Mouse (Mus musculus) monocyte, adult 2 months (primary cell): ENCODE measurements around the gene Snap25.

ENCODE experiments used
- DNase-seq, 2 experiments: peaks; one replicate each; pipeline ENCODE4 v3.0.0; 2022; ENCODE audit warnings: low spot score in 2 of 2, low read depth in 1 of 2

The Snap25 gene

DNA sequence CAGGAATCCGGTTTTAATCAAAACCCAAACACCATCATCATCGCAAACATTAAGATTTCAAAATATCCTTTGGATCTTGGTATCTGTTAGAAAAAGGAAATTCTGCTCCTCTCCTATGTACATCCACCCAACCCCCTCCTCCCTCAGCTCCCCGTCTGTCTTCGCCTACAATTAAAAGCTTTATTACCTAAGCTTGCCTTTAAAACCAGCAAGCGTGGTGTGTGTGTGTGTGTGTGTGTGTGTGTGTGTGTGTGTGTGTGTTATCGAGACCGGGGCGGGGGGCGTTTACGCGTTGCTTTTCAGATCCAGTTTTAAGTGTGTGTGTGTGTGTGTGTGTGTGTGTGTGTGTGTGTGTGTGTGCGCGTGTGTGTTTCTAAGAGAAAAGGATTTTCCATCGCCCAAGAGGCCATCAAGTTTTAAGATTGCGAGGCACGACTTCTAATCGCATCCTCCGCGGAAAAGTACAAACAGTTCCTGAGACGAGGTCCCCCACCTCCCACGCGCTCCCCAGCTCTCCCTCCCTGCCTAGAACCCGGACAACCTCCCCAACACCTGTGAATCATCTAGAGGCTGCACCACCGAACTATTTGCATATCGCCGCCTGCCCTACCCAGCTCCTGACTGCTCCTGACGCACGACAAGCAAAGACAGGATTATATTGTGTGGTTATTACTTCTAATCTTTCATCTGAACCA lies 1.4 kb upstream of the Snap25 start:
- no peak for DNase-seq

DNA sequence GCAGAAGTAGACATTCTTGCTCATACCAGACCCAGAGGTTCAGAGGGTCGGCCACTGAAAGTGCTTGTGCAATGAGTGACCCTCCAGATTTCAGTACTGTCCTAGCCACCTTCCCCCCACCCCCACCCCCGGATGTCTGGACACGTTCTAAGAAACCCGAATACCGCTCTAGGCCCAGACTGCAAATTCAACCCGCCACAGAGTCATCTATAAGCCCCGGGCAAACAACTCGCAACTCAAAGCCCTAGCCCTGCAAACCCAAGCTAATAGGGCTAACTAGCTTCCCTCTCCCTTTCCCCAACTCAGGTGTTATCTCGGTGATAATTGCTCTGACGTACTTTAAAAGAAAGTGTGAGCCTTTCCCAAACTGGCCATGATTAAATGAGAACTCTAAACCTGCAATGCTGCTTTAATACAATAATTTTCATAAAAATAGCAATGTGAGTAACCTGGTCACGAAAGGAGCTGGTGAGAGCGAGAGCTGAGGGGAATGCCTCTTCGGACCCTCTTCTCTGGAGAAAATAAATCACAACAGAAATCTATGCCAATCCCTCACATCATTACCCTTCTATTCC lies 725 bp upstream of the Snap25 start:
- no peak for DNase-seq

DNA sequence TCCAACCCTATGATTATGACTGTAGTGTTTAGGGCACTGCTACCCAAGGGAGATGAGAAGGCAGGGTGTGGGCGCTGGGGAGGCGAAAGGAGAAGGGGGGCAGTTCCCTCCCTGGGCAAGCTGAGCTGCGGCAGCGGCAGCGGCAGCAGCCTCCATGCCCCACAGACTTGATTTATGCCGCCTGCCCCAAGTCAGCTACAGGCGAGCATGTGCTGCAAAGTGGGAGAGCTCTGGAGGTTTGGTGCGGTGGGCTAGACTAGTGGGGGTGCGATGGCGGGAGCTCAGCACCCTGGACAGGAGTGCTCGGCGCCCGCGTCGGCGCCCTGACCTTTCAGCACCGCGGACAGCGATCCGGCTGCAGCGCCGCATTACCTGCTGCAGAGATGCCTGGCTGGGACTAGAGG lies 757 bp downstream of the Snap25 start:
- DNase-seq = no peak

DNA sequence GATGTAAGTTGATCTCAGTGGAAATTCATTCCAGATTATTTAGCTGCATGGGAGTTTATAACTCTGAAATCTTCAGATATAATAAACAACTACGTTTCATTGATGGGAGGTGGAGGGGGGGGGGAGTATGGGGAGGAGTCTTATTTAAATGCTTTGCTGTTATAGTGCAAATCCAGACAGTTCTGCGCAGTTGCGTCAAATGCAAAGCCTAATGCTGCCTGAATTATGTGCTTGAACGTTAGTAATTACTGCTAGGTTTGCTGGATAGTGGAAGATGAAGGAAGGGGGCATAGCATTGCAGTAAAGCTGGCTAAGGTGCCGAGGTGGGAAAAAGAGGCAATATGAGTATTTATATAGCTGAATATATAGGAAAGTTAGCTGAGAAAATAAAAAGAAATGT lies 2.3 kb downstream of the Snap25 start:
- DNase-seq = no peak

DNA sequence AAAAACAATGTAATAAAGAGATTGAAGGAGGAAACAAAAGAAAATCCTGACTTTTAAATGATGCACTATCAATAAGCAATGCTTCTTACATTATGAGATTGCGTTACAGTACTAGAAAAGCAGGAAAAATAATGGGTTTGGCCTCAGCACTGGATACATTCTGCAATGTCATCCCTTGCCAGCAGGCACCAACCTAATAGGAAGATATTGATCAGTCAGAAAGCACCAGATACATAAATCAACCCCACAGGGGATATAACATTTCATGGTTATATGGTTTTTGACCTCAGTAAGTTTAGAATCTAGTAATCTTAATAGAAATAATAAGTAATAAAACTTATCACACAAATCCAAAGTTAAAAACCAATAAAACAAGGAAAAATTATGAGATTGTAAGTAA lies 3.1 kb downstream of the Snap25 start:
- DNase-seq = no peak

DNA sequence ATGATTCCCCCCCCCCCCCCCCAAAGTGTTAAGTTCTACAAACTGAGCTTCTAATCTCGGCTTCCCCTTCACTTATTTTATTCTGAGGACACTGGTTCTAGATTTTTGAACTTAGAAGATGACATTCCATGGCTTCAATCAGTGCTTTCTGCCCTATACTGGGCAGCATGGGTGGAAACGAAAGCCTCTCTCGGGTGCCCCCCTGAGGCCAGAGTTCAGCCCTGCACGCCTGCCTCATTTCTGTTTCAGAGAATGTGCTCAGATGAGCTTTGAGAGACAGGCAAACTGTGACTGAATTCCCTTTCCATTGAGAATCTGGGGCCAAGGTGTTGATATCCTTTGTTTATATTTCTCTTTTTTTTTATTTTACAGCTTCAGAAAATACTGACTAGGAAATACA lies 7.0 kb downstream of the Snap25 start:
- DNase-seq = no peak

DNA sequence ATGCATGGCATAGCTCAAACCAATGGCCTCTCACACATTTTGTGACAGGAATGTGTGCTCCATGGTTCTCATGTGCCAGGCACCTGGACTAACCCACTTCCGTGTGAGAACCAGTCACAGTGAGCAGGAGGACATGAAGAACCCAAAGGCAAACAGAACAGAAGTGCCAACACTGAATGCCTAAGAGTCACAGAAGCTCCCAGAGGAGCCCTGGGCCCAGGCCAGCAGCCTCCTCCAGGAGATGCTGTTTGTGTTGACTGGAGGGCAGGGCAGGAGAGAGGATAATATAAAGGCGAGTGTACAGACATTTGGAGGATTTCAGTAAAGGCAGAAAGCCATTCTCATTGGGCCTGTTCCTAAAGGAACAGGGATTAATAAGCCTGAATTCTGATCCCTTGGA lies 25.0 kb downstream of the Snap25 start:
- DNase-seq = no peak

DNA sequence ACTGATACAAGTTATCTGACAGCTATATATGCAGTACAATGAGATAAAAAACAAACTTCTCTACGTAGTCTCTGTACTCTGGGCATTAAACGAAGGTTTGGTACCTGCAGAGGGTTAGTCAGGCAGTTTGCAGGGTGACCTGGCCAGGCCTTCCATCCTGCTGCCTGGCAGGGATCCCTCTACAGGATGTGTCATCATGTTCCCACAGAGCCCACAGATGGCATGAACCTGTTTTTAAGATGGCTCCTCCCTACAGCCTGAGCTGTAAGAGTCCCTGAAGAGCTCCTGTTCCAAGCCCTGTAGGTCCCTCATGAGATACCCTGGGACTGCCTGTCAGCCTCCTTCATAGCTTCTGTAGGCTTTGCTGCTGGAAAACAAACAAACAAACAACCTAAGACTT lies 29.0 kb downstream of the Snap25 start:
- DNase-seq = no peak

DNA sequence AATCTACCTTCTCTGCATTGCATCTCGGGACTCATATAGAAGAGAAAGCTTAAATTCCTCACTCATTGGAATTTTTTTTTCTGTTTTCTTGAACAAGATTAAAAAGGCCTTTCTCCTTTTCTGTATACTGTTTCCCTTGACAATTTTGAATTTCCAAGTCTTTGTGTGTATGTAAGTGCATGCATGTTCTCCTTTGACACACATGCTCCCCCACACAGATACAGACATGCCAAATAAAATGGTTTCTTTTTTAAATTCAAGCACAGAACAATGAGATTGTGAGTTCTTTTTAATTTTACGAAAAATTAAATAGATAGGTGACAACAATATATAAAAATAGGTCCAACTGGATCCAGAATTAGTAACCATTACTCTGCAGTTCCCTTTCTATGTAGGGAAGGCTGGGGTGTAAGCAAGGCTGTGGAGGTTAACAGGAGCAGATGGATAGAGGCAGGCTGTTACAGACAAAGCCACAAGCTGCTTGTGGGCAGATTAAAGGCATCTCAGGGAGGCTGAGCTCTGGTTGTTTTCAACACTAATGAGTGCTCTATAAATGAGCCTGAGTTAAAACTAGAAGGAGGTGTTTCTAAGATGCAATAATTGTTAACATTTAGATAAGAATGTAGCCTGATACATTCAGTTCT lies 31.6 kb downstream of the Snap25 start:
- no peak for DNase-seq

DNA sequence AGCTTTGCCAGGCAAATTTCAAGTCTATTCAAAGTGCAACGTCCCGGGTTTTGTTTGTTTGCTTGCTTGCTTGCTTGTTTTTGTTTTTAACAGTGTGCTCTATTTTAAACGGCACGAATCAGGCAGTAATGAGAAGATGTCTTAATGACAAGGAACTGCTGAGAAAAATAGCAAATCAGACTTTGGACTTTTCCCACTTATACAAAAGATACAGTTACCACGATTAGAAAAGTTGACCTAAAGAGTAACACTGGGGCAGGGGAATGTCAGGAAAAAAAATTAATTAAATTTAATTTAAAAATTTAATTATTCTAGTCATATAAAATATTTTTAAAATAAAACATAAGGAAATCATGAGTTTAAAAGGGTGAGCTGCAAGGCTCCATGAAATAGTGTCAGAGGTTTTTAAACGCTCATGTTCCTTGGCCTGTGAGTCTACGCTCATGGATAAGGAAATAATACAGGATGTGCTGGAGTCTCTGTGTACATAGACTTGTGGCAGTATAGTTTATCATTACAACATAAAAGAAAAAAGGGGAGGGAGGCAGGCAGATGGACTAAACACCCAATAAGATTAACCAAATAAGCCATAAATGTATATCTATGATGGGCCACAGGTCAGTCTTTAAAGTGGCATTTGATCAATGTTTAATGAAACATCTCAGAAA lies 32.2 kb downstream of the Snap25 start:
- DNase-seq = no peak

DNA sequence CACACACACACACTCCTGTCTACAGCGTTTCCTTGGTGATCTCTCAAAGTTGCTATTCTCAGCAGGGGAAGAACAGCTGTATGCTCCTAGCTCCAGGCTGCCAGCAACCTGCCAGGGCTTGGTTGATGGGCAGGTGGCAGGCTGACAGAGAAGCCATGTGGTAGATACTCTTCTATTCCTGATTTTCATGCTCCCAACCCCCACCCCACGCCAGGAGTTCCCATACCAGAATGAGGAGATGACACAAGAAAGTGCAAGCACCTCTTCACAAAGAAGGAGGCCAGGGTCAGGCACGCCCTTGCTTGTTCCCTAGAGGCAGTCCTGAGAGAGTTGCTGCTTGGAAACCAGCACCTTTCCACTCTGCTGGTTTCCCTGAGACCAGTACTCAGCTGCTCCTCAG lies 40.4 kb downstream of the Snap25 start:
- no peak for DNase-seq

DNA sequence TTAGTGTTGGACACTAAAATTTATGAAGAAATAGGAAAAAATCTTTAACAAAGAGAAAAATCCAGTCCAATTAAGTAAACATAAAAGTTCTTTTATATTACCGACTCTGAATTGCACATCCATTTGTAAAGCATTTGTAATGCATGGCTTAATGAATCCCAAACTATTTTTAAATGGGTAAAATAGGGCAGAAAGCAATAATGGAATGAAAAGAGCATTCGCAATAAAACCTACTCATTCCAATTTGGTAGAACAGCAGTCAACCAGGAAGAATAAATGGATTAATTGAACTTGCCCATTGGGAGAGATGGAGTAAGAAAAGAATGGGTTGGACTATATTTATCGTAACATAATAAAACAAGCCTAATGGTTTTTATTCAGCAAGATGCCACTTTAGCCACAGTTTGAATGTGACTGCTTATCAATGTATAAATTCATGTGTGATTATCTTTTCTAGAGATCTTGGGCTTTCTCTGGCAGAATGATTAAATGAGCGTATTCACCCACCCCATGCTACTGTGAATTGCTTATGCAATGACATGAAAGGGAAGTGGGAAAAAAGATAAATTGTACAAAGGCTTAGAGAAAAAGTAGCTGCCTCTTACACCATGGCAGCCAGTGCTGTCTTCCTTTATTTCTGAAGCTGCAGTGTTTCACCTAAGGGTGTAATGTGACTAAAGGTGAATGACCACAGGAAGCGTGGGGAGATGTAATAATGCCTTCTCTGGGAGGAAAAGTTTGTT lies 45.7 kb downstream of the Snap25 start:
- DNase-seq = no peak

DNA sequence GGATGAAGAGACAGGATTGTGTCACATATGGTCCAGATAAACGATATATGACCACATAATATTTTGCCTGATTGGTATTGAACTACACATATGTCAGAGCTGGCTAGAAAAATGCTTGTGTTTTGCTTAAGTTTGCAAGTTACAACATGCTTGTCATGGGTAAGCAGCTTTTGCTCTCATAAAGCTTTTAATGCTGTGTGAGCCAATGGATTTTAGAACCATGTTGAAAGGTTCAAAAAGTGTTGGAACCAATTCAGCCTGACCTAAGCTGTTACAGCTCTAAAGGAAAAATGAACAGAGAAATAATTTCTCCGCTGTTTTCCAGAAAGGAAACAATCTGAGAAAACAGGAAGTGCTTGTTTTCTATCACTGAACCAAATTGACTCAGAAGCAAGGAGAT lies 64.9 kb downstream of the Snap25 start:
- no peak for DNase-seq

DNA sequence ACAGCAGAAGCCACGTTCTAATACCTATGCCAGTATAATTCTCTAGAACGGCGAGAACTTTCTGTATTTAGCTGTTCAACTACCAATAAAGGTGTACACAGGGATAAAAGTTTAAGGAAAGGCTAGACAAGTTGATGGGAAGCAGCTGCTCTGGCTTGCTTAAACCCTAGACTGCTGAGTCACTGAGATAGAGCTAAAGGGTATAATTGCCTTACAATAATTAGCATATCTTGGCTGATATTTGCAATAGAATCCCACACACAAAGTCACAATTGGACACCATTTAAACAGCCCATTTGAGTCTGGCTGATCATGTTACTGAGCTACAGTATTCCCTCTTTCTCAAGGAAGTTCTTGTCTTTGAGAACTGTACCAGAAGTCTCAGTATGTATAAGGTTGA lies 65.4 kb downstream of the Snap25 start:
- no peak for DNase-seq

DNA sequence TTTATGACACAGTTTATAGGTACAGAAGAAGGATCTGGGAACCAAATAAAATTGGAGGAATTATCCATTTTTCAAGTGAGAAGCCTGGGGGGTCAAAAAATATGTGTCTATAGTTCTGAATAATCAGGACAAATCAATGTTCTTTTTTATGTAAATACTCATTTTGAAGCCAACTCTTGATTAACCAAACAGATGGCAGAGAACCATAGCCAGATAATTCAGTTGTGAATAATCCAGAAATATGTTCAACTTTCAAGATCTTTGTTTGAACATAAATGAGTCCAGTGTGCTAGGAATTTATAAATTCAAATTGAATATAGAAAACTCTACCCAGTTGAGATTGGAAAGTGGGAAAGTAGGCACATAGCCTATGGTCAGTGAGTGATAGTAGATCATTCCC lies 67.0 kb downstream of the Snap25 start:
- no peak for DNase-seq

DNA sequence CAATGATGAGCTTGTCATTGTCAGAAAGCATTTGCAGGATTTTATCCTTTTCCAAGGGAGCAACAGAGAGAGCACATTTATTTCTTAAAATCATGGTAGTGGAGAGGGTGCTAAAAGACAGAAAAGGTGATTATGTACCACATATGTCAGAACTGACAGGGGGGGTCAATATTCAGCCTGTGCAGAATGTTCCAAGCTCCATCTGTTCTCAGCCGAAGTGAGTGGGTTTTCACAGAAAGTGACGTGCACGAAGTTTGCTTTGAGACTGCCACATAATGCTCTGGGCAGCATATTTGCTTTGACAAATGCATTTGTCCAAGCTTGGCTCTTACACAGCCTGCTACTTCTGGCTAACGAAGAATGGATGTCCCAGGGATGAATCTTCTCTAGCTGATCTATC lies 71.1 kb downstream of the Snap25 start:
- DNase-seq = no peak

DNA sequence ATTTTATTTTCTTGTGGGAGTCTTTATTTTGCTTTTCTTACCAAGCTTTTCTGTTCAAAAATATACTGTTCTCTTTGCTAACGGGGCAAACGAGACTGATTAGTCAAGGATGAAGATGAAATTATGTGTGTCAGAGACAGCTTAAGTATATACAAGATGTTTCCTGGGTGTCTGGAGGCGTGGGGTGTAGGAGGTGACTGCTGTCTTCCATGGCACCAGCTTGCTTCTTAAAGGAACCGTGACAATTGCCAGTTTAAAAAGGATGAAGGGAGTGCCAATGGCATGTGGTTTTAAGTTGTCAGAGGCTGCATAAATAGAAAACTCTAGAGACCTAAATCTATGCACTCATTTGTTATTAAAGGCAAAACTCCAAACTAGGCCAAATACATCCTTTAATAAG lies 75.1 kb downstream of the Snap25 start:
- DNase-seq = no peak

DNA sequence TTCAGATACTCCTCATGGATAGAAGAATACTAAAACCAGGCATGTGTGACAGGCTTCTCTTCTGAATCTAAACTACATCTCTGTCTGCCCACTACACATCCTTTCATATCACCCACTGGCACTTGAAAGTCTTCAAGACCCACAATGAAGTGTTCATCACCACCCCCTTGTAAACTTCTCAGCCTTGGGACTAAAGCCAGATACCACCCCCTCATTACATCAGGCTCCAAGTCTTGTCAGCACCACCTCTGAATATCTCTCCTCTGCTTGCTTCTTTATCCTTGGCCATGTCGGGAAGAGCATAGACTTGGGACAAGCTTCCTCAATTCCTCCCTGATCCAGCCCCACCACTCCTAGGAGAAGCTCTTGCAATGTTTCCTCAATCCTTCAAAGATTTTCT lies 83.3 kb downstream of the Snap25 start:
- no peak for DNase-seq

DNA sequence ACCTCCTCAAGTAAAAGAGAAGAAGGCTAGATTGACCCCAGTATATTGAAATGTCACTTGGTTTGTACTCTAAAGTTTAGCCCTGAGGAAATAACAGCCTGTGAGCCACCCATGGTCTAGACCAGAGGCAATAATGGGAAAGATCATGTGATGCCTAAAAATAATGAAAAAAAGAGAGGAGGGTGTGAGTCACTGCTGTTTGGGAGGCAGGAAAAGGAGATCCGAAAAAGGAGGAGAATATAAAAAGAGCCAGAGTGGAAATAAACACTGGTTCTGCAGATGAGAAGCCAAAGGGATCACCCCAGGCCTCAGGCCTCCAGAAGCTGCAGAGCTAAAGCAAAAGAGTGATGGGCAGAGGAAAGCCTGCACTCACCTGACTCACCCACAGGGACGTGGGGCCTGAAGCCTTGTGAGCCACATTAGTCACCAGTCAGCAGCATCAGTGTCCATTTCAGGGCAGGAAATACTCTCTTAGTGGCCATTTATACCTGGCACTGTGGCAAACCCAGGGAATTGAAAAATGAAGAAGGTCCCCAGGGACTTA lies 85.7 kb downstream of the Snap25 start:
- no peak for DNase-seq

DNA sequence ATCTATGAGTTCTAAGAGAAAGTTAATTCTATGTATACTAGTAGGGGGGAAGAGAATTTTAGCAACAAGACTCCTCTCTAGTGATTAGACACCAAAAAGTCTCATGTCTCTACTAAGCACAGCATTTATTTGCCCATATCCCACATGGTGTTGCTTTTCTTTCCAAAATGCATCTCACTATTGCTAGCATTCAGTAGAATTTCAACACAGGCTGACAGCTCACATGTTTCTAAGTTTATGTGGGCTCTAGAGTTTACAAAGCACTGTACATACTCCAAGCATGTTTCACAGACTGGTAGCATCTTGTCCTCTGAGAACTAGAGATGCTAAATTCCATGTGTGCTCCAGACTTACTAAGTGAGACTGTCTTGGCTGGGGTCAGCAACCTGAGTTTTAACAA lies 87.8 kb downstream of the Snap25 start:
- DNase-seq = no peak

DNA sequence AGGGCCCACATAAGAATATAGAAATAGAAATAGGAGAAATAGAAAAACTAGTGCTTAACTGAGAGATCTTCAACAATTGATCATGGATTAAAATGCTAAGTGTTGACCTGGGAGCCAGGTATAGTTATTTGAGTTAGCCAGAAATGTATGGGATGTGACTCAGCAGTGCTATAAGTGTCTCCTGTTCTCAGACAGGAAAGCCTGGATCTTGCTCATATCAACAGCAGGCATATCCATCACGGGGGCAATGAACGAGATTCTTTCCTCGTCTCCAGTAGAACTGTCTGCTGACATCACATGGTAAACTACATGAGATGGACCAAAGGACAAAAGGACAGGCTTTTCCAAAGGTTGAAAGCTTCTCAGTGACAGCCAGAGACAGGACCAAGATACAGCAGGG lies 88.8 kb downstream of the Snap25 start:
- DNase-seq = no peak
